Mouse (Mus musculus) lung, adult 10 weeks (tissue): ENCODE data around the gene Adtrp. TPM values are rescaled to one million over a fixed set of nuclear protein-coding genes. Genes with fewer than 3 reads are reported as not detected.

Experiments
- polyA plus RNA-seq: library from polyadenylated mRNA; stranded (reverse); fragments of 350-450 nt; fragmentation: Illumina TruSeq; extraction: RNeasy Lipid Tissue Mini Kit (QIAGEN cat#74804); gene quantifications from one replicate; pipeline ENCODE4 v1.2.3, GENCODE M21; 2014; ENCODE audit warnings: low read depth, low replicate concordance; ENCODE audit not compliant: insufficient read depth

Gene Adtrp
- polyA plus RNA-seq: 3.5 TPM

DNA sequence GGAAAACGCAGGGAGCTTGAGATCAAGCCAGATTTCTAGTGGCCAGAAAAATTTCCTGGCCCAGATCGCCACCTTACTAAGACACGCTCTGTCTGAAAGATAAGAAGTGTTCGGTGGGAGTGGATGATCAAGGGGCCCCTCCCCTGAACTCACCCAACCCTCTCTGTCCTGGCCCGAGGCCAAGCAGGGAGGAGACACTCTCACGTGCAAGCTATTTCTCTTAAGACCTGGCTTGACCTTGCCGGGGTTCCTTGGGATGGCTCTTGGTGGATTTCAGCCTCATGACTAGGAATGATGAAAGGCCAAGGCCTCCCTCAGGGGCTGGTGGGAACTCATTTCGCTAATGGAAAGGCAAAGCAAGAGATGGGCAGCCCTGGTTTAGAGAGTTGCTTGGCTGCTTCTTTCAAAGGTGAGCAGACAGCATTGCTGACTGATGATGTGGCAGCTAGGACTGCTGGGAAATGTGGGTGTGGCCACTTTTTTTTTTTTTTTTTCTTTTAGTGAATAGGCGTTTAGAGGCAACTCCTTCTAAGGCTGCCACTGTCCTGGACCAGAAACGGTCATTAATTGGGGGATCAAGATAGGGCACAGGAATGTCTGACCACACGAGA is at the start of gene Adtrp:
Gene Adtrp, minus strand, starts transcription at position 169 of the 611 bp plus-strand sequence.

Other genes starting within 250 kb of the Adtrp start
- gene Tmem170b, start 241.8 kb downstream of the Adtrp start, polyA plus RNA-seq: 4.0 TPM
- 5.7 TPM for gene Hivep1, start 204.3 kb upstream of the Adtrp start, polyA plus RNA-seq